Mouse (Mus musculus) frontal cortex, postnatal 25 days (tissue): ENCODE measurements around the gene Dusp5.
"Not testable (repeated sequence)": the region's sequence is repeated elsewhere in the genome, so short reads cannot be mapped to it uniquely, and the experiment has no call there.

ENCODE experiments used
- DNase-seq, 2 experiments: peaks; one replicate each; pipeline ENCODE4 v3.0.0; 2022; ENCODE audit warnings: low spot score in 2 of 2

The Dusp5 gene

DNA sequence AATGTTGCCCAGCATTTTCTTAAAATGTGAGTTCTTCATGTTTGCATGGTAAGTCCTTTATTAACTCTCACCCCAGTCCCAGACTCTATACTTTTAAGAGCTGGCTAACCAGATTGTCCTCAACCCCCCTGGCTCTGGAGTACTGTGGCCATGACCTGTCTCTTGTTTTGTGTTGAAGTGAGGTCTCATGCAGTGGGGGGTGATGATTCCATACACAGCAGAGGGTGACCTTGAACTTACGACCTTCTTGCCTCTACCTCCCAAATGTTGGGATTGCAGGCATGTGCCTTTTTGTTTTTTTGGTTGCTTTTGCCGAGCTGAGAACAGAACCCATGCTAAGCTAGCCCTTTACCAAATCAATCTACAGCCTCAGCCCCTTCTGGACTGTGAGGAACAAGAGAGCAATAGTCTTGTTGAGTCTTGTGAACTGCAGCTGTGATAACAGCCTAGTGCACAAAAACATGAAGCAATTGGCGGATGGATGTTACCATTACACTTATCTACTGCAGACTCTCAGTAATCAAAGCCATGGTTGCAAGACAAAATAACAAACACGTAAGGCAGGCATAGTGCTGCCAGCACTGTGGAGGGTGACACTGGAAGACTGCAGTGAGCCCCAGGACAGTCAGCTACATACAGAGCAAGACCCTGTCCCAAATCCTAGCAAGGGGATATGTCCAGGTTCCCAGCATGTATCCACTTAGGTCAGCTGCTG lies 46.5 kb downstream of the Dusp5 start:
- no peak for DNase-seq

DNA sequence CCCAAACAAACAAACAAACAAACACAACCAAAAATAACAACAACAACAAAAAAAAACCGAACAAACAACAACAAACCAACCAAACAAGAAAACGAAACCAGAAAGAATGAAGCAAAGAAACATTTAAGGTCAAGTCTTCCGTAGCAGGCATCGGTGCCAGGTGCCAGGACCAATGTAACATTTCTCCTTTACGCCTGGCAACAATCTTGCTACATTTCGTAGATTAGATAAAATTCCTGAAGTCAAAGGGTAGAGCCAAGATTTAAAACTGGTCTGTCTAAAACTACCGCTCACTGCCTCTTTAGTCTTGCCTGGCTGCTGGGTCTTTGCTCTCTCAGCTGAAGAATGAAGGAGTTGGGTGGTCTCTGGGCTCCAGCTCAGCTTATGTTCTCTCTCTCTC lies 47.2 kb downstream of the Dusp5 start:
- DNase-seq, result no peak

DNA sequence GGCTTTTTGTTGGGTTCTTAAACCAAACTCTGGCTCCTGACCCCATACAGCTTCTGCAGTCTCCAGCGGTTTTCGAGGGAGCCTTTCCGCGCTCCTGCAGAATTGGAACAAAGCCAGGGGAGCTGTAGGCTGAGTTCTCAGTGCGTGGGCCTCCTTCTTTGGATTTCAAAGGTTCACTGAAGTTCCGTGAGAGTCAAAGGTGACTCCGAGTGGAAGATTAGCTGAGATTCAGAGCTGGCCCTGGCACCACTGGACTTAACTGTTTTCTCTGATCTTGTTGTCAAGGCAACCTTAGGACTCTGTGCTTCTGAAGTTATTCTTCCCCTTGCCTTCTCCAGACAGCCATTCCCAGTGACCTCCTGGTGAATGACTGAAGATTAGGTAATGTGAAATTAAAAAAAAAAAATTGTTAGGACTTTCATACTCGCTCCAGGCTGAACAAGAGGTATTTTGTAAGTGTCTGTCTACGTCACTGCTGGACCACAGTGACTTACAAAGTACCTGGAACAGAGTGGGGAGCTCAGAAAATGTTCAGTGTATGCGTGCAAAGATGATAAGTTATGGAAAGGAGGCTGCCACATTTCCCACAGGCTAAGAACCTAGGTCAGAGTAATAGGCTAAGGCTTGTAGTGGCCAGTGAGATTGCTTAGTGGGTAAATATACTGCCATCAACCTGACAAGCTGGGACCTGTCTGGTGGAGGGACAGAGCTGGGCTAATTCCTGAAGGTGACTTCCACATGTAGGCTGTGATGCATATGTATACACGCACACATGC lies 48.3 kb downstream of the Dusp5 start:
- no peak for DNase-seq

DNA sequence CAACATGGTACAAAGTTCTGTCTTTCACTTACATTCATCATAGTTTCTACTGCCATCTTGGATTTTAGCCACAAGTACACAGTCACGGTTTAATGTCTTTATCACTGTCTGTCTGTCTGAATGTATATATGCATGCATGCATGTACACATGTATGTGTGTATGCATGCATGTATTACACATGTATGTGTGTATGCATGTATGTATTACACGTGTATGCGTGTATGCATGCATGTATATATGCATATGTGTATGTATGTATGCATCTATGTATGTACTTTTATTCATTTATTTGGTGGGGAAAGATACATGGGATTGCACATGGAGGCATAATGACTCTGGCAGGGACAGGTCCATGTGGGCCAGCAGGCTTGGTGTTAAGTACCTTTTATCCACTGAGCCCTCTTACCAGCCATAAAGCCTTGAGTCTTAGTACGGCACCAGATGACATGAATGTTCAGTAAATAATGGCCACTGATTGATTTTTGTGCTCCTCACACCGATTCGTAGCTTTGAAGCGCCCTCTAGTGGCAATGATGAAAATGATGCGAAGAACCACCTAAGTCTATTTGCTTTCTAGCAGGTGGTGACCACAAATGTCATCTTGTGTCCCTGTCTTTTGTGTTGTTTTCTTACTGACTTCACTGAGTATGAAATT lies 49.8 kb downstream of the Dusp5 start:
- DNase-seq, result peak; percentile 13 to 48

DNA sequence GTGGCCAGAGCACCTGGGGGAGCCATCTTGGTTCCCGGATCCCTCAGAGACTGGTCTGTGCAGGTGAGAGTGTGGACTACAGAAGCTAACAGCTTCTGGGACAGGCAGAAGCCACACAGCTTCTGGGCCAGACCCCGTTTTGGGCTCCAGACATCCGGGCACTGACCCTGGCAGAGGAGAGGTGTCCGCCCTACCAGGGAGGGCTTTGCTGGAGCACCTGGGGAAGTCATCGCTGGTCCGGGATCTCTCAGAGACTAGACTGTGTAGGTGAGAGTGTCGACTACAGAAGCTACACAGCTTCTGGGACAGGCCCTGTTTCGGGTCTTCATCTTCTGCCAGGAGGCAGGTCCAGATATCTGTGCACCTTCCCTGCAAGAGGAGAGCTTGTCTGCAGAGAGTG lies 51.4 kb downstream of the Dusp5 start:
- not testable (repeated sequence) for DNase-seq

DNA sequence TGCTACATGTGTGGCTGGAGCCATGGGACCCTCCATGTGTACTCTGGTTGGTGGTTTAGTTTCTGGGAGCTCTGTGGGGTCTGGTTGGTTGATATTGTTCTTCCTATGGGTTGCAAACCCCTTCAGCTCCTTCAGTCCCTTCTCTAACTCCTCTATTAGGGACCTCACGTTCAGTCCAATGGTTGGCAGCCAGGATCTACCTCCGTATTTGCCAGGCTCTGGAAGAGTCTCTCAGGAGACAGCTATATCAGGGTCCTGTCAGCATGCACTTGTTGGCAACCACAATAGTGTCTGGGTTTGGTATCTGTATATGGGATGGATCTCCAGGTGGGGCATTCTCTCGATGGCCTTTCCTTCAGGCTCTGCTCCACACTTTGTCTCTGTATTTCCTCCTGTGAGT lies 58.8 kb downstream of the Dusp5 start:
- DNase-seq, result not testable (repeated sequence)

- DNase-seq, result not testable (repeated sequence)
Observed at GRCm38 (mm10) chr19:53588968-53589367, 60.1 kb downstream of the Dusp5 start, which contains the start of gene Nutf2-ps1. Gene Nutf2-ps1, minus strand, starts transcription at chr19:53589068.
